Mouse (Mus musculus) liver, embryonic 13.5 days (tissue): ENCODE measurements around the gene Nfatc2ip. TPM values are rescaled to one million over a fixed set of nuclear protein-coding genes. Genes with fewer than 3 reads are reported as not detected.
A peak's percentile ranks its signal among the peaks of the same experiment; 100 is the strongest.

Experiments
- ATAC-seq: fragments of 200-750 bp; cut with Nextera tagmentation; 2 replicates; pipeline ENCODE4 v1.8.0; 2017; ENCODE audit warnings: low read depth, mild to moderate bottlenecking, moderate number of reproducible peaks, moderate library complexity
- DNase-seq: peaks from one replicate; pipeline ENCODE4 v3.0.0; 2022
- H3K27ac ChIP-seq: fragments of 300-500 bp; sonication (generic); 2 replicates; pipeline ENCODE4 v1.5.1; 2015; ENCODE audit warnings: moderate library complexity, mild to moderate bottlenecking, inconsistent platforms
- H3K27me3 ChIP-seq: fragments of 300-500 bp; sonication (generic); 2 replicates; pipeline ENCODE4 v1.6.1; 2015; ENCODE audit warnings: mild to moderate bottlenecking, inconsistent platforms
- H3K36me3 ChIP-seq: fragments of 300-500 bp; sonication (generic); 2 replicates; pipeline ENCODE4 v1.6.1; 2015; ENCODE audit warnings: mild to moderate bottlenecking, inconsistent platforms
- H3K4me1 ChIP-seq: fragments of 300-500 bp; sonication (generic); replicated peaks from 2 replicates; pipeline ENCODE4 v1.6.1; 2015; ENCODE audit warnings: inconsistent platforms
- H3K4me2 ChIP-seq: fragments of 300-500 bp; sonication (generic); 2 replicates; pipeline ENCODE4 v1.6.1; 2015; ENCODE audit warnings: inconsistent platforms, mild to moderate bottlenecking, moderate library complexity
- H3K4me3 ChIP-seq: fragments of 300-500 bp; sonication (generic); replicated peaks from 2 replicates; pipeline ENCODE4 v1.5.1; 2015; ENCODE audit warnings: mild to moderate bottlenecking, inconsistent platforms
- H3K9ac ChIP-seq: fragments of 300-500 bp; sonication (generic); 2 replicates; pipeline ENCODE4 v1.6.1; 2015; ENCODE audit warnings: mild to moderate bottlenecking, inconsistent platforms
- H3K9me3 ChIP-seq: fragments of 300-500 bp; sonication (generic); replicated peaks from 2 replicates; pipeline ENCODE4 v1.6.1; 2016; ENCODE audit warnings: inconsistent platforms
- WGBS: fragments of 180-500 bp; shearing (Covaris S2); methylation state at CpG from one replicate; pipeline ENCODE4 v1.1.7; 2015; ENCODE audit not compliant: insufficient replicate concordance; 5-methylcytosine and 5-hydroxymethylcytosine counted together
- polyA plus RNA-seq: library from polyadenylated mRNA; unstranded; fragments of >200 nt; fragmentation: Nextera tagmentation; extraction: Ambion mirVana; gene quantifications from 2 replicates; pipeline ENCODE4 v1.2.1, GENCODE M21; 2015

Nfatc2ip gene
- 2.6 and 3.0 TPM in 2 replicates for polyA plus RNA-seq

DNA sequence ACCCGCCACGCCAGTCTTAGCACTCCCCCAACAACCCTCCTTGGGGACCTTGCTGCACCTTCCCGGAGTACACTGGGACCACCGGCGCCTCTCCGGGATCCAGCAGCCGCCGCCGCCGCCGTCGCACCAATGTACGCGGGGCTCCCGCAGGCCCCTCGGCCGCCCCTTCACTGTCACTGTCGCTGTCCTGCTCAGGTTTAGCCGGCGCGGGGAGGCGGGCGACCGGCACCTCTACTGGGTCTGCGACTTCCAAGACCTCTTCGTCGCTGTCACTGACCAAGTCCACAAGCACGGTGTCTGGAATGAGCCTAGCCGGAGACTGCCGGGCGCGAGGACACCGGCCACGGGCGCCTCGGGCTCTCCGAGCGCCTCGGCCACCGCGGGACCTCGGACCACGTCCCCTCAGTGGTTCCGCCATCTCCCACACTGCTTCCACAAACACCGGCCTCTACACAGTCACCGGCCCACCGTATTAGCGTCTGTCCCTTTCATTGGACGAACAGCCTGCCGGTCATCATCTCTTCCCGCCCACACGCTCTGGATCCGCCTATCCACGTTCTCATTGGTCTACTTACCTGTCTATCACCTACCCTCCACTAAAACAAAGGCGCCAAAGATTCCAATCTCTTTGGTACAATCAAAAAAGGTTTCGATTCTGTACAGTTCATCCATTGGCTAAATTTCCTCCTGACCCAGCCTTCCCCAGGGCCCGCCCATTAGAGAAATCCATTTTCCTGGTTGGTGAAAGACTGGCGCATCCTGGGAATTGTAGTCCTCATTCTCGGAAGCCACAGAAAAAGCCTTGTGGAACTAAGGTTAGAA lies at the start of gene Nfatc2ip:
Nfatc2ip (minus strand) TSS at position 440 of the 822 bp plus-strand sequence.
- Histone ChIP-seq H3K9me3 (no peaks in the 10 kb centered on the region), H3K27ac (peak within 1 kb of the TSS; percentile 84), H3K9ac (peak within 1 kb of the TSS; percentile 96), H3K4me3 (peak within 1 kb of the TSS; percentile 98), H3K36me3 (peaks cover 7% of the 10 kb centered on the region), H3K4me2 (peak within 1 kb of the TSS; percentile 87), H3K4me1 (peaks cover 32% of the 10 kb centered on the region), H3K27me3 (no peaks in the 10 kb centered on the region)
- WGBS = under 1% methylated on average over 59 of the region's 59 CpGs
- DNase-seq (peak; percentile 95), ATAC-seq (peak; percentile 98)

DNA sequence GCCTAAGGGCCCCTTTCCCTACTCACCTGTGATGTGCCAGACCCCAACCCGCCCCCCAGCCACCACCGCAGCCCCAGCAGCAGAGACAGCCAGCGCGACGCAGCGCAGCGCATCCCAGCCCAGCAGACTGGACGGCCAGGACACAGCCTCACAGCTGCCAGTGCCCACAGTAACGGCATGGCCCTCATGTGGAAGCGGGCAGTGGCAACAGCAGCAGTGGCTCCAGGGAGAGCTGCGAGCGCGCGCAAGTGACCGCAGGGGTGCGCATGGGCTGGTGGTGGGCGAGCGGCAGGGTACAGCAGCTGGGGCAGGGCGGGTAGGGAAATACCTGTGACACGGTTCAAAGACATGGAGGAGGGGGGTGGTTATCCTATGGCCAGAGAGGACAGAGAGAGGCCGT lies 49.7 kb upstream of the Nfatc2ip start:
- Histone ChIP-seq H3K4me1 (no peaks in the 10 kb centered on the region), H3K27me3 (no peaks in the 10 kb centered on the region), H3K4me2 (no peak overlapping the region), H3K4me3 (no peak overlapping the region), H3K27ac (no peak overlapping the region), H3K9me3 (no peaks in the 10 kb centered on the region), H3K9ac (no peak overlapping the region), H3K36me3 (peaks cover 24% of the 10 kb centered on the region)
- ATAC-seq = no peak
- 90% methylated on average over 21 of the region's 21 CpGs for WGBS
- DNase-seq = no peak

DNA sequence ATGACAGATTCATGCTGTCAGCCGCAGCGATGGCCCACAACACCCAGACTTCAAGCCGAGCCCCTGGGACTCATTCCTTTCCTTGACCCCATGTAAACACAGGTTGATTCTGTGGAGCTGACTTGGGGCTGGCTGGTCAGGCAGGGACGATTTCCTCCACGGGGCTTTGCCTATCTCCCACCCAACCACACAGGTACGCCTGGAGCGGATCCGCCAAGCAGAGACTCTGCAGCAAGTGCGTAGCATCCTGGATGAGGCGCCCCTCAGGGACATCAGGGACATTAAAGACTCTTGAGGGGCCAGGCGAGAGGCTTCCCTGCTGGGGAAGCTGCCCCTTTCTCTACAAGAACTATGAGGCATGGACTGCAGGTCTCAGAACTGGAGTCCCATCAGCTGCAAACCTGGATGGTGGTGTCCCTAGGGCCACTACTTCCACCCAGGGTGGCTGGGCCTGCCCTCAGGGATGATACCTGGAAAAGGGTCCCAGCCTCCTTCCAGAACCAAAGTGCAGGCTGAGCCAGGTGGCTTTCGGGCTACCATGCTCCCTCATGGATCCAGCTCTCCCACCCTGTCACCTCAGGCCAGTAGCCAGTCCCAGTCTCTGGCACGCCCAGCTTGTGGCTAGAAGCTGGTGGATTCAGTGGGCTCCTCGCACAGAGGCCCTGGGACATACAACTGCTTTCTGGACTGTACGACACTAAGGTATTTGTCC lies 48.7 kb upstream of the Nfatc2ip start:
- Histone ChIP-seq H3K36me3 (peaks cover 24% of the 10 kb centered on the region), H3K27me3 (no peaks in the 10 kb centered on the region), H3K9ac (no peak overlapping the region), H3K9me3 (no peaks in the 10 kb centered on the region), H3K4me1 (no peaks in the 10 kb centered on the region), H3K4me3 (no peak overlapping the region), H3K4me2 (no peak overlapping the region), H3K27ac (no peak overlapping the region)
- DNase-seq (no peak), ATAC-seq (no peak)
- WGBS = 80% methylated on average over 15 of the region's 15 CpGs

DNA sequence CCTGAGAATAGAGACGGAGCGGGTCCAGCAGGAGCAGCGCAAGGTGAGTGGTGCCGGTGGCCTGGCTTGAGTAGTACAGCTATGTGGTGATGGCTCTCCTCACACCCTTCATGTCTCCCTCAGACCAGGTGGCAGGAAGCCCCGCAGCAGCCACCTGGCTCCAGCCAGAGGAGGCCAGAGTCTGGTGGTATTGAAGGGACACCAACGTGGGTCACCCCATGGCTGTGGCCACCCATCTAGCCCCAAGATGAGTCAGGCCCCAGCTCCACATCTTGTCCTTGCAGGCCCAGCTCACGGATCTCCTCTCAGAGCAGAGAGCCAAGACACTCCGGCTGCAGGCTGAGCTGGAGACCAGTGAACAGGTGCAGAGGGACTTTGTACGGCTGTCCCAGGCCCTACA lies 48.0 kb upstream of the Nfatc2ip start:
- H3K27ac ChIP-seq = no peak overlapping the region
- 88% methylated on average over 9 of the region's 9 CpGs for WGBS
- H3K9me3 ChIP-seq = no peaks in the 10 kb centered on the region
- H3K27me3 ChIP-seq = no peaks in the 10 kb centered on the region
- DNase-seq (no peak), ATAC-seq (no peak)
- no peak overlapping the region for H3K4me3 ChIP-seq
- H3K4me2 ChIP-seq = no peak overlapping the region
- H3K9ac ChIP-seq = no peak overlapping the region; the same call in 1 of the 2 replicates
- no peaks in the 10 kb centered on the region for H3K4me1 ChIP-seq
- H3K36me3 ChIP-seq = peaks cover 24% of the 10 kb centered on the region

DNA sequence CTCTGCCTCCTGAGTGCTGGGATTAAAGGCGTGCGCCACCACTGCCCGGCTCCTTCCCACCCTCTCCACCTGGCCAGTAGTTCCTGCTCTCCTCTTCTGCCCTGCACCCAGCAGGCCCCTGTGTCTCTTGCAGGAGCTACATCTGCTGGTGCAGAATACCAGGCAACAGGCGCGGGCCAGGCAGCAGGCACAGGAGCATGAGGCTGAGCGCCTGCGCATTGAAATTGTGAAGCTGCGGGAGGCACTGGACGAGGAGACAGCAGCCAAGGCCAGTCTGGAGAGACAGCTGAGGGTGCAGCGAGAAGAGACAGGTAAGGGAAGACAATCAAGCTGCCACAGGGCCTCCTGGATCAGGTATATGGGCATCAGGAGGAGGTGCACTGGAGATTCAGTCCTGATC lies 47.5 kb upstream of the Nfatc2ip start:
- H3K27me3 ChIP-seq = no peaks in the 10 kb centered on the region
- no peak overlapping the region for H3K4me3 ChIP-seq
- no peak overlapping the region for H3K27ac ChIP-seq
- H3K9ac ChIP-seq = no peak overlapping the region
- DNase-seq (no peak), ATAC-seq (no peak)
- H3K9me3 ChIP-seq = no peaks in the 10 kb centered on the region
- whole genome bisulfite sequencing = 85% methylated on average over 10 of the region's 10 CpGs
- H3K36me3 ChIP-seq = peaks cover 24% of the 10 kb centered on the region
- H3K4me2 ChIP-seq = no peak overlapping the region
- H3K4me1 ChIP-seq = no peaks in the 10 kb centered on the region

DNA sequence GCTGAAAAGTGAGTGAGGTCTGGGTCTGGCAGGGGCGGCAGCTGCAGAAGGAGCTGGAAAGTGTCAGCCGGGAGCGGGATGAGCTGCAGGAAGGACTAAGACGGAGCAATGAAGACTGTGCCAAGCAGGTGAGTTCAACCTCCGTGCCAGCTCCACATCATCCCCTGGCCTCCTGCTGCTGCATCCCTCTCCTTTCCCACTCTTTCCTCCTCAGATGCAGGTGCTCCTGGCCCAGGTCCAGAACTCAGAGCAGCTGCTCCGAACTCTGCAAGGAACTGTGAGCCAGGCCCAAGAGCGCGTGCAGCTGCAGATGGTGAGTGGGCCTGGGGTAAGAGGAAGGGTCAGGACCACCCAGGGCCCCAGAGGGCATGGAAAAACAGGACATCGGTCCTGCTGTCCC lies 43.6 kb upstream of the Nfatc2ip start:
- Histone ChIP-seq H3K4me3 (no peak overlapping the region), H3K4me1 (no peaks in the 10 kb centered on the region), H3K36me3 (peaks cover 12% of the 10 kb centered on the region), H3K9ac (no peak overlapping the region), H3K27ac (no peak overlapping the region), H3K9me3 (no peaks in the 10 kb centered on the region), H3K4me2 (no peak overlapping the region), H3K27me3 (no peaks in the 10 kb centered on the region)
- WGBS = 80% methylated on average over 9 of the region's 9 CpGs
- ATAC-seq (no peak), DNase-seq (no peak)

GRCm38 (mm10) chr7:126436851-126437250 lies 40.3 kb upstream of the Nfatc2ip start:
- H3K4me1 ChIP-seq = 0 out of 2 replicates have a peak, but pooled peaks cover under 1% of the 10 kb centered on the region
- no peak overlapping the region for H3K9ac ChIP-seq
- no peaks in the 10 kb centered on the region for H3K27me3 ChIP-seq
- DNase-seq = peak; percentile 34
- no peaks in the 10 kb centered on the region for H3K9me3 ChIP-seq
- H3K36me3 ChIP-seq = 0 out of 2 replicates have a peak, but pooled peaks cover 5% of the 10 kb centered on the region
- peak; percentile 47; the same call in 1 of the 2 replicates for ATAC-seq
- 21% methylated on average over 8 of the region's 8 CpGs for WGBS
- no peak overlapping the region for H3K27ac ChIP-seq
- H3K4me2 ChIP-seq = no peak overlapping the region
- H3K4me3 ChIP-seq = no peak overlapping the region

GRCm38 (mm10) chr7:126435801-126436200 lies 39.3 kb upstream of the Nfatc2ip start:
- Histone ChIP-seq H3K9me3 (no peaks in the 10 kb centered on the region), H3K27ac (no peak overlapping the region), H3K36me3 (0 out of 2 replicates have a peak, but pooled peaks cover 5% of the 10 kb centered on the region), H3K4me1 (peaks cover 3% of the 10 kb centered on the region; the same call in 1 of the 2 replicates), H3K4me3 (no peak overlapping the region), H3K4me2 (no peak overlapping the region), H3K27me3 (no peaks in the 10 kb centered on the region), H3K9ac (no peak overlapping the region)
- ATAC-seq (no peak), DNase-seq (no peak)
- WGBS = 77% methylated on average over 3 of the region's 3 CpGs

- H3K36me3 ChIP-seq = 0 out of 2 replicates have a peak, but pooled peaks cover 5% of the 10 kb centered on the region
- 80% methylated on average over 7 of the region's 7 CpGs for WGBS
- no peak for DNase-seq
These were observed 38.2 kb upstream of the Nfatc2ip start for GRCm38 (mm10) chr7:126434726-126435125.

DNA sequence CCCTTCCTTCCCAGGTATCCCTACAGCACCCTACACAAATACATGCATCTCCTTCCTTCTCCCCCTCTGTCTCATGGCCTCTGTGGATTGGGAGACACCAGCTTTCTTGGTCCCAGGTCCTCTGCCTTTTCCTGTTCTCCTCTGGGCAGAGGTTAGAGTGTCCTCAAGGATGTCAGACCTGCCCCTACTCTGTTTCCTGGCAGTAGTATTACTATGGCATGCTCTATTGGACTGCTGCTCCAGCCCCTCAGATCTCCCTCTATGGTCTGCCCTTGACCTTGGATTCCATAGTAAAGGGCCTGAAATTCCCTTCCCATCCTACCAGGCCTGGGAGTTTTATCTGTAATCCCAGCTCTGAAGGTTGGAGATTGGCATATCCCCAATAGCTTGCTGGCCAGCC lies 33.6 kb upstream of the Nfatc2ip start:
- Histone ChIP-seq H3K9me3 (no peaks in the 10 kb centered on the region), H3K4me2 (peak overlapping the region; percentile 96), H3K4me1 (peaks cover 28% of the 10 kb centered on the region), H3K27me3 (no peaks in the 10 kb centered on the region), H3K9ac (no peak overlapping the region), H3K36me3 (0 out of 2 replicates have a peak, but pooled peaks cover 5% of the 10 kb centered on the region), H3K4me3 (no peak overlapping the region), H3K27ac (no peak overlapping the region)
- no peak for DNase-seq
- ATAC-seq = no peak

More at GRCm38 (mm10) chr7:126434726-126435125, 38.2 kb upstream of the Nfatc2ip start:
- Histone ChIP-seq H3K4me1 (peaks cover 7% of the 10 kb centered on the region), H3K27me3 (no peaks in the 10 kb centered on the region), H3K9ac (no peak overlapping the region), H3K4me2 (no peak overlapping the region), H3K9me3 (no peaks in the 10 kb centered on the region), H3K27ac (no peak overlapping the region), H3K4me3 (no peak overlapping the region)
- no peak for ATAC-seq

DNA sequence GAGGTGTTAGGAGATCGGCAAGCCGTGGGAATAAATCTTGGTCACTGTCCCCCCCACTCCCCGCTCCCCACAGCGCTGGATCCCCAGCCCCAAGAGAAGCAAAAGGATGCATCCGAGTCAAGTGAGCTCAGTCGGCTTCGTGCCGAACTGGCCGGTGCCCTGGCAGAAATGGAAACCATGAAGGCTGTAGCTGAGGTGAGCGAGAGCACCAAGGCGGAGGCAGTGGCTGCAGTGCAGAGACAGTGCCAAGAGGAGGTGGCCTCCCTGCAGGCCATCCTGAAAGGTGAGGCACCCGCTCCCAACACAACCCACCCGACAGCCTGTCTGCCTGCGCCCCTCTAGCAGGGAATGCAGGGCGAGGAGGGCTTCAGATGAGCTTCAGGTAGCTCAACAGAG lies 33.0 kb upstream of the Nfatc2ip start:
- ATAC-seq = no peak
- WGBS = 33% methylated on average over 15 of the region's 15 CpGs
- Histone ChIP-seq H3K9me3 (no peaks in the 10 kb centered on the region), H3K27ac (0 out of 2 replicates have a peak overlapping the region, but pooled peaks have one; percentile 5), H3K4me1 (peaks cover 28% of the 10 kb centered on the region), H3K9ac (peak overlapping the region; percentile 81), H3K4me2 (peak overlapping the region; percentile 96), H3K27me3 (no peaks in the 10 kb centered on the region), H3K36me3 (0 out of 2 replicates have a peak, but pooled peaks cover 5% of the 10 kb centered on the region), H3K4me3 (peak overlapping the region; percentile 74)
- DNase-seq = no peak
